Comparison of ENCODE assay signal across 8 mouse cellular contexts in genomic region chr19:8252705-8253037, GRCm38 (mm10). TPM values are rescaled to one million over a fixed set of nuclear protein-coding genes. Genes with fewer than 3 reads are reported as not detected.
DNase-seq lines count a peak whose midpoint lies in the region; ATAC-seq and TF ChIP-seq lines count a peak whose summit lies in the region.

No protein-coding gene starts in this region.

- no peaks in the 10 kb centered on the region for H3K9me3 ChIP-seq in embryonic facial prominence, embryonic 11.5 days (replicated peaks; ENCODE audit: control insufficient read depth, low read length)
- no peaks in the 10 kb centered on the region for H3K9me3 ChIP-seq in intestine, embryonic 15.5 days
- peaks cover 19% of the 10 kb centered on the region for H3K9me3 ChIP-seq in midbrain, postnatal 0 days (ENCODE audit: low read length)

- peak overlapping the region; percentile 95 for H3K27ac ChIP-seq in kidney, adult 2 months (ENCODE audit: insufficient read depth, low read depth, low read length)
- H3K27ac ChIP-seq in embryonic facial prominence, embryonic 11.5 days (replicated peaks; ENCODE audit: low read depth, low read length), result no peak overlapping the region
- H3K27ac ChIP-seq in intestine, embryonic 15.5 days, result peak overlapping the region; percentile 76; the same call in 1 of the 2 replicates
- peak overlapping the region; percentile 33; the same call in 1 of the 2 replicates for H3K27ac ChIP-seq in midbrain, postnatal 0 days (ENCODE audit: low read depth, low read length)

- 38% methylated on average over 3 of the region's 3 CpGs for WGBS in kidney, adult 2 months
- WGBS in embryonic facial prominence, embryonic 11.5 days, result 27% methylated on average over 3 of the region's 3 CpGs
- WGBS in intestine, embryonic 15.5 days, result 22% methylated on average over 3 of the region's 3 CpGs
- 42% methylated on average over 3 of the region's 3 CpGs for WGBS in midbrain, postnatal 0 days

- TF ChIP-seq CTCF in kidney, adult 2 months (conservative IDR thresholded peaks at IDR 0.05; ENCODE audit: insufficient read depth, insufficient read length, low read depth, low read length), result no peak
- TF ChIP-seq CTCF in midbrain, postnatal 0 days (IDR thresholded peaks at IDR 0.05), result no peak

- peak overlapping the region; percentile 96 for H3K4me3 ChIP-seq in kidney, adult 2 months (ENCODE audit: insufficient read depth, low read depth, low read length)
- H3K4me3 ChIP-seq in embryonic facial prominence, embryonic 11.5 days (ENCODE audit: low read depth, low read length), result peak overlapping the region; percentile 53
- peak overlapping the region; percentile 65 for H3K4me3 ChIP-seq in intestine, embryonic 15.5 days (replicated peaks)
- H3K4me3 ChIP-seq in midbrain, postnatal 0 days (ENCODE audit: low read depth, low read length), result peak overlapping the region; percentile 43

- TF ChIP-seq POLR2A in kidney, adult 2 months (IDR thresholded peaks at IDR 0.05; ENCODE audit: low read depth, low read length), result no peak

- no peaks in the 10 kb centered on the region for H3K4me1 ChIP-seq in kidney, adult 2 months (ENCODE audit: control insufficient read depth, insufficient read depth, low read length)
- no peaks in the 10 kb centered on the region for H3K4me1 ChIP-seq in embryonic facial prominence, embryonic 11.5 days (ENCODE audit: control insufficient read depth, insufficient read depth, low read length)
- no peaks in the 10 kb centered on the region for H3K4me1 ChIP-seq in intestine, embryonic 15.5 days (replicated peaks)
- H3K4me1 ChIP-seq in midbrain, postnatal 0 days (ENCODE audit: insufficient read depth, low read length), result no peaks in the 10 kb centered on the region

- no peak for DNase-seq in kidney, adult 2 months
- no peak for DNase-seq in kidney, postnatal 36 days
- DNase-seq in embryonic facial prominence, embryonic 11.5 days (ENCODE audit: low spot score), result no peak
- no peak for DNase-seq in midbrain, postnatal 0 days (ENCODE audit: low spot score)
- no peak for DNase-seq in urinary bladder, adult 18-20 months (ENCODE audit: low spot score in 2 of 2)
- no peak for DNase-seq in cerebellum, postnatal 4 days (ENCODE audit: low spot score in 2 of 2)

- H3K27me3 ChIP-seq in kidney, adult 2 months (replicated peaks; ENCODE audit: control insufficient read depth, insufficient read depth, low read length), result no peaks in the 10 kb centered on the region
- H3K27me3 ChIP-seq in embryonic facial prominence, embryonic 11.5 days (ENCODE audit: control insufficient read depth, insufficient read depth, low read length), result no peaks in the 10 kb centered on the region
- H3K27me3 ChIP-seq in intestine, embryonic 15.5 days (replicated peaks), result no peaks in the 10 kb centered on the region
- no peaks in the 10 kb centered on the region for H3K27me3 ChIP-seq in midbrain, postnatal 0 days (ENCODE audit: insufficient read depth, low read length)

- peak overlapping the region; percentile 59 for H3K4me2 ChIP-seq in embryonic facial prominence, embryonic 11.5 days (ENCODE audit: low read depth, low read length)
- H3K4me2 ChIP-seq in intestine, embryonic 15.5 days (replicated peaks), result peak overlapping the region; percentile 77
- peak overlapping the region; percentile 55 for H3K4me2 ChIP-seq in midbrain, postnatal 0 days (ENCODE audit: low read depth, low read length, poor library complexity, severe bottlenecking)

- H3K9ac ChIP-seq in embryonic facial prominence, embryonic 11.5 days (replicated peaks; ENCODE audit: low read length), result peak overlapping the region; percentile 64
- peak overlapping the region; percentile 68; the same call in 1 of the 2 replicates for H3K9ac ChIP-seq in intestine, embryonic 15.5 days
- peak overlapping the region; percentile 65 for H3K9ac ChIP-seq in midbrain, postnatal 0 days (replicated peaks; ENCODE audit: low read length, poor library complexity, severe bottlenecking)

- no peak for ATAC-seq in embryonic facial prominence, embryonic 11.5 days (replicated peaks; ENCODE audit: insufficient number of reproducible peaks, low FRiP score, low TSS enrichment, low read depth)
- peak; percentile 67 for ATAC-seq in intestine, embryonic 15.5 days
- ATAC-seq in midbrain, postnatal 0 days (ENCODE audit: low FRiP score), result peak; percentile 23; the same call in 1 of the 2 replicates
- ATAC-seq in frontal cortex, adult (ENCODE audit: low TSS enrichment), result no peak

- no peaks in the 10 kb centered on the region for H3K36me3 ChIP-seq in kidney, adult 2 months (ENCODE audit: control insufficient read depth, insufficient read depth, low read length)
- no peaks in the 10 kb centered on the region for H3K36me3 ChIP-seq in embryonic facial prominence, embryonic 11.5 days (replicated peaks; ENCODE audit: control insufficient read depth, insufficient read depth, low read depth, low read length)
- no peaks in the 10 kb centered on the region for H3K36me3 ChIP-seq in intestine, embryonic 15.5 days
- H3K36me3 ChIP-seq in midbrain, postnatal 0 days (ENCODE audit: insufficient read depth, low read length), result no peaks in the 10 kb centered on the region

RNA-seq across cellular contexts. Expression of gene Slc22a29, which starts 34.0 kb away (rescaled TPM):
- 31.4 and 37.1 TPM in 2 replicates for polyA plus RNA-seq in kidney, adult 2 months (2012; rRNA removed)
- polyA plus RNA-seq in embryonic facial prominence, embryonic 11.5 days (2014; fragmentation: Nextera tagmentation; extraction: Ambion mirVana), result not detected in 2 replicates
- polyA plus RNA-seq in intestine, embryonic 15.5 days (2015; fragmentation: Nextera tagmentation; extraction: Ambion mirVana), result 0.06 TPM in 1 of 2 replicates, not detected in the other
- total RNA-seq in midbrain, postnatal 0 days (2014; rRNA removed), result not detected in 2 replicates
- 0.21 TPM in 1 of 2 replicates, not detected in the other for polyA plus RNA-seq in midbrain, postnatal 0 days (2015; fragmentation: Nextera tagmentation; extraction: Ambion mirVana)

Comparison
In these comparisons a context has a peak if more than half of its experiments do, and no peak if none do; other contexts are left out.
1. H3K4me3 ChIP-seq: peak in every context shown above with its lines; median percentile 96 in kidney, adult 2 months; 65 in intestine, embryonic 15.5 days; 53 in embryonic facial prominence, embryonic 11.5 days; 43 in midbrain, postnatal 0 days.
2. ATAC-seq: peak in intestine, embryonic 15.5 days (single experiment) and midbrain, postnatal 0 days (single experiment); none in embryonic facial prominence, embryonic 11.5 days (single experiment) and frontal cortex, adult (single experiment).
3. RNA of gene Slc22a29, which starts 34.0 kb away (polyA plus RNA-seq): 31.4 to 37.1 TPM in kidney, adult 2 months; 0.21 TPM in midbrain, postnatal 0 days, not detected in embryonic facial prominence, embryonic 11.5 days and 0.06 TPM in intestine, embryonic 15.5 days; every median in the first group is over 10 times any median in the second.
4. Peak in every context shown above with its lines, with median percentiles within 50 percentile points of each other: H3K4me2 ChIP-seq and H3K9ac ChIP-seq.